Mouse (Mus musculus) erythroblast, embryonic 14.5 days (primary cell): ENCODE data around the gene Map3k20.

ENCODE experiments used
- GATA1 ChIP-seq: IDR thresholded peaks from 2 replicates; pipeline ENCODE4 v1.6.1; 2012; ENCODE audit warnings: low read length, inconsistent platforms, mixed read lengths
- TAL1 ChIP-seq: IDR thresholded peaks from 3 replicates; pipeline ENCODE4 v1.6.1; 2012; ENCODE audit warnings: low read length, inconsistent platforms, mixed read lengths

DNA sequence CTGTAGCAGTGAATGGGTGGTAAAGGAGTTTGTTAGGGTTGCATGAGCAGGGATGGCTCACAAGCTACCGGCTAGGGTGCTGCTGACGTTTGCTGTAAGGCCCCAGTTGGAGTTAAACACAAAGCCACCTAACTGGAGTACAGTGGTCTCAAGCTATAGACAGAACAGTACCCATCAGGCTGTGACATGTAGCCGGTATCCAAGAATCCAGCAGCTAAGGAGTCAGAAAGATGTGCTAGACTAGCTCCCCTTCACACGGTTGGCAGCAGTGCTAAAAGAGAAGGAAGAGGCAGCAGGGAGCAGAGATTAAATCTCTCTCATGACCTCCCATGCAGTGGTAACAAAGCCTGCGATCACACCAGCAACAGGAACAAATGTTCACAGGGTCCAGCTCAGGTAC is 36.2 kb downstream of the Map3k20 start:
- TF ChIP-seq GATA1 (no peak), TAL1 (no peak)
